Mouse (Mus musculus) ES-E14 (cell line): ENCODE measurements around the gene Trpm7. TPM values are rescaled to one million over a fixed set of nuclear protein-coding genes. Genes with fewer than 3 reads are reported as not detected.

Experiments
- DNase-seq: peaks from one replicate; pipeline ENCODE4 v3.0.0-alpha.2; 2013; ENCODE audit warnings: low read depth, low spot score
- H3K27ac ChIP-seq: 2 replicates; pipeline ENCODE4 v1.5.1; 2012; ENCODE audit warnings: low read depth, mild to moderate bottlenecking, low read length, moderate library complexity, mixed read lengths; ENCODE audit not compliant: poor library complexity, insufficient read depth, severe bottlenecking
- H3K36me3 ChIP-seq: 2 replicates; pipeline ENCODE4 v1.6.1; 2012; ENCODE audit warnings: mild to moderate bottlenecking, low read length, moderate library complexity, mixed read lengths; ENCODE audit not compliant: control insufficient read depth, poor library complexity, insufficient read depth, severe bottlenecking
- H3K4me1 ChIP-seq, 2 experiments: fragments of 150-350 bp in 1 of 2; sonication (generic) in 1 of 2; 2 replicates each; pipeline ENCODE4 v1.6.1; 2012; ENCODE audit warnings: low read length in 2 of 2, mild to moderate bottlenecking in 1 of 2, mixed read lengths in 1 of 2; ENCODE audit not compliant: control insufficient read depth in 2 of 2, insufficient read depth in 2 of 2, poor library complexity in 1 of 2
- H3K4me3 ChIP-seq, 2 experiments: fragments of 150-350 bp in 1 of 2; sonication (generic) in 1 of 2; 2 replicates each; pipeline ENCODE4 v1.5.1; 2012; ENCODE audit warnings: low read length in 2 of 2, low read depth in 1 of 2, mild to moderate bottlenecking in 1 of 2, mixed read lengths in 1 of 2; ENCODE audit not compliant: insufficient read depth in 1 of 2, poor library complexity in 1 of 2, severe bottlenecking in 1 of 2
- H3K9ac ChIP-seq: 2 replicates; pipeline ENCODE4 v1.6.1; 2012; ENCODE audit warnings: low read depth, mild to moderate bottlenecking, low read length, mixed read lengths; ENCODE audit not compliant: poor library complexity, insufficient read depth, severe bottlenecking
- H3K9me3 ChIP-seq: fragments of 150-350 bp; sonication (generic); 2 replicates; pipeline ENCODE4 v1.6.1; 2012; ENCODE audit warnings: low read depth, mild to moderate bottlenecking, low read length; ENCODE audit not compliant: control insufficient read depth, insufficient read depth
- CHD2 ChIP-seq: IDR thresholded peaks from 2 replicates; pipeline ENCODE4 v1.6.1; 2014; ENCODE audit warnings: mild to moderate bottlenecking, low read depth, low read length, inconsistent platforms
- HCFC1 ChIP-seq: IDR thresholded peaks from 2 replicates; pipeline ENCODE4 v1.6.1; 2012; ENCODE audit warnings: low read length, inconsistent platforms, borderline replicate concordance; ENCODE audit not compliant: insufficient read depth
- MAFK ChIP-seq: IDR thresholded peaks from 2 replicates; pipeline ENCODE4 v1.6.1; 2014; ENCODE audit warnings: mild to moderate bottlenecking, low read depth, low read length, inconsistent platforms; ENCODE audit not compliant: insufficient read depth
- ZC3H11A ChIP-seq: IDR thresholded peaks from 2 replicates; pipeline ENCODE4 v1.6.1; 2012; ENCODE audit warnings: low read depth, mild to moderate bottlenecking, inconsistent platforms, low read length, borderline replicate concordance
- ZNF384 ChIP-seq: IDR thresholded peaks from 2 replicates; pipeline ENCODE4 v1.6.1; 2012; ENCODE audit warnings: low read depth, low read length, inconsistent platforms
- in situ Hi-C, 2 experiments: fragments of 600-800 bp; cut with MboI; formaldehyde crosslinking; loops; one replicate each; pipeline ENCODE4 v1.15.1; 2025; ENCODE audit warnings: low sequenced_read_pairs in 2 of 2, inconsistent platforms in 1 of 2; ENCODE audit not compliant: unreplicated experiment in 2 of 2
- total RNA-seq: library from RNA; depleted of rRNA; stranded (reverse); fragments of 300-350 nt; gene quantifications from 2 replicates; pipeline ENCODE4 v1.2.3, GENCODE M21; 2012

Gene Trpm7
- total RNA-seq, 1 experiment, result 47.1 TPM

DNA sequence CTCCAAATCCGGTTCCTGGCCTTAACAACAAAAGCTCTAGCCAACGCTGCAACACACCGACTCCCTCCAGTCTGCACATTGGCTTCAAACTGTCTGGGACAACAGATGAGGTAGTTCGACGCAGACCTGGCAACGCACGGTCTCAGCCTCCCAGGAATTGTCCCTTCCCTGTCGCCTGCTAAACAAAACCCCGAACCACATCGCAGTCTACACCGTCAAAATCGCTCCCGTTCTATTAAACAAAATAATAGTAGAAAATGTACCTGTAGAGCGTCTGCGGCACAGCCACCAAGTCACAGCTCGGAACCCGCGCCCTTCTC lies 554 bp downstream of the Trpm7 start:
- in situ Hi-C loops, result no loop called here
- Histone ChIP-seq H3K36me3 (no peaks in the 10 kb centered on the region), H3K9me3 (no peaks in the 10 kb centered on the region), H3K4me3 (peak overlapping the region; percentile 77 to 92), H3K9ac (peak overlapping the region; percentile 88), H3K4me1 (peaks cover 0 to 4% of the 10 kb centered on the region in 2 experiments; a peak in 2 of 4 replicates), H3K27ac (peak overlapping the region; percentile 88)
- TF ChIP-seq MAFK (no peak), HCFC1 (no peak), ZC3H11A (no peak), CHD2 (no peak), ZNF384 (no peak)
- DNase-seq, result peak; percentile 51

DNA sequence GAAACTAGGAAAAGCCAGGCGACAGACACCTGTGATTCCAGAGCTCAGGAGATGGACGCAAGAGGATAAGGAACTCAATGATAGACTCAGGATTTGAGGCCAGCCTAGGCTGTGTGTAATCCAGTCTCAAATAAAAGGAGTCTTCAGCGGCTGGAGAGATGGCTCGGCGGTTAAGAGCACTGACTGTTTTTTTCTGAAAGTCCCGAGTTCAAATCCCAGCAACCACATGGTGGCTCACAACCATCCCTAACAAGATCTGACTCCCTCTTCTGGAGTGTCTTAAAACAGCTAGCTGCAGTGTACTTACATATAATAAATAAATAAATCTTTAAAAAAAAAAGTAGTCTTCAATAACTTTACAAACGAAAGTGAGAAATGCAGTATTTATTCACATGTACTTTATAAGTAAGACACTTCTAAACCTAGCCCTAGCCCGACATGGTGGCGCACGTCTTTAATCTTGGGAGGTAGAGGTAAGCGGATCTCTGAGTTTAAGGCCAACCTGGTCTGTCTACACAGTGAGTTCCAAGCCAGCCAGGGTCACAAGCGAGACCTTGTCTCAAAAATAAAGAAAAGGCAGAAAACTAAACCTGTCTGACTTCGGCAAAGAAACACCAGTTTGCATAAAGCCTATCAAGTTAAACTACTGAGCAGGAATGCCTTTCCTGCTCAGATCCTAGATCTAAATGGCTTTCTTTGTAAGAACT lies 1.1 kb downstream of the Trpm7 start:
- no peak for DNase-seq

DNA sequence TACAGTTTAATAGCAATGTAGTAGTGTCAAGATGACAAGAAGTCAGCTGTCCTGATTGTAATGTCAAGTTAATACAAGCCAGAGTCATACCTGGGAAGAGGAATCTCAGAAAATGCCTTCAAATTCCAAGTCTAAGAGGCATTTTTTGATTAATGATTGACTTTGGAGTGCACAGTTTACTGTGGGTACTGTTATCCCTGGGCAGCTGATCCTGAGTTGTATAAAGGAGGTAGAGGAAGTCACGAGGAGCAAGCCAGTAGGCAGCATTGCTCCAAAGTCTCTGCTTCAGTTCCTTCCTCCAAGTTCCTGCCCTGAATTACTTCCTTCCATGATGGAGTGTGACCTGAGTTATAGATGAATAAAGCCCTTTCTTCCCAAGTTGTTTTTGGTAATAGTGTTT lies 9.7 kb downstream of the Trpm7 start:
- in situ Hi-C loops, result no loop called here
- Histone ChIP-seq H3K9ac (no peak overlapping the region), H3K4me3 (no peak overlapping the region), H3K36me3 (0 out of 2 replicates have a peak, but pooled peaks cover 2% of the 10 kb centered on the region), H3K4me1 (peaks cover 0 to 1% of the 10 kb centered on the region in 2 experiments; a peak in 1 of 4 replicates), H3K27ac (no peak overlapping the region), H3K9me3 (no peaks in the 10 kb centered on the region)
- TF ChIP-seq CHD2, result no peak
- no peak for TF ChIP-seq MAFK
- DNase-seq, result no peak

More for the DNA sequence above, 1.1 kb downstream of the Trpm7 start:
- peak overlapping the region; percentile 88 for H3K9ac ChIP-seq
- peaks cover 0 to 4% of the 10 kb centered on the region in 2 experiments; a peak in 2 of 4 replicates for H3K4me1 ChIP-seq
- TF ChIP-seq ZC3H11A, result no peak
- no peak for TF ChIP-seq ZNF384
- no peak for TF ChIP-seq HCFC1
- TF ChIP-seq MAFK, result no peak
- TF ChIP-seq CHD2, result no peak
- H3K27ac ChIP-seq, result peak overlapping the region; percentile 88
- H3K36me3 ChIP-seq, result no peaks in the 10 kb centered on the region
- no peaks in the 10 kb centered on the region for H3K9me3 ChIP-seq
- peak overlapping the region; percentile 77 to 92 for H3K4me3 ChIP-seq
- in situ Hi-C loops, result no loop called here

DNA sequence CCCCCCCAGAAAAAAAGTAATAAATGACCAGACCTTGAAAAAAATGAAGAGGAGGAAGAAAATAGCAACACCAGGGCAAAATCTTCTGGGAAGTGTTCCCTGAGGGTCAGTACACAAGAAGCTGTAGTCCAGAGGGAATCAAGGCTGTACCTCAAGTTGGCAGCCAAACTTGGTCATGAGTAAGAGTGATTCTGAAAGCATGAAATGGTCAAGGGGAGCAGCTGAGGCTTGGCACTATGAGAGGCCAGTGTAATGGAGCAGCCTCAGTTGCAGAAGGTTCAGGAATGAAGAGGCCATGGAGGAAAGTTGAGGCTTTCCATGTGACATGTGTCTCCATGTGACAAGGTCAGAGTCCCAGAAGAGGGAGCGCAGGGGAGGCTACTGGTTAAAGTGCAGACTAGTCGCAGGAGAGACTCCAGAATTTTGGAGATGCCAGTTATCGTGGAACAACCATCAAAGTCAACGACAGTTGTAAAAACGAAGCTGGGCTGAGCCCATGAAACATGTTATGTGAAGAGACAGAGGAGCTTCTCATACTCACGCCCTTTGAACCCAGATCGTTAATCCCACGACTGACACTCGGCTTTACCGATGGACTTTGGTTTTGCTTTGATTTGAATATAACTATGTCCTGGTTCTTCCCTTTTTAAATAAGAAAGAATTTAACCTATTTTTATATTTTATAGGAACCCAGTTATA lies 10.4 kb downstream of the Trpm7 start:
- in situ Hi-C loops, result no loop called here
- no peak for DNase-seq
- Histone ChIP-seq H3K4me1 (peaks cover 0 to 1% of the 10 kb centered on the region in 2 experiments; a peak in 1 of 4 replicates), H3K9me3 (no peaks in the 10 kb centered on the region), H3K4me3 (no peak overlapping the region), H3K27ac (no peak overlapping the region), H3K9ac (no peak overlapping the region), H3K36me3 (0 out of 2 replicates have a peak, but pooled peaks cover 2% of the 10 kb centered on the region)
- TF ChIP-seq ZC3H11A (no peak), MAFK (no peak), HCFC1 (no peak), CHD2 (no peak), ZNF384 (no peak)
